Mouse (Mus musculus): ENCODE measurements around the gene Zfp638.
A peak's percentile ranks its signal among the peaks of the same experiment; 100 is the strongest.
"Not testable (repeated sequence)": the region's sequence is repeated elsewhere in the genome, so short reads cannot be mapped to it uniquely, and the experiment has no call there.

Gene Zfp638

DNA sequence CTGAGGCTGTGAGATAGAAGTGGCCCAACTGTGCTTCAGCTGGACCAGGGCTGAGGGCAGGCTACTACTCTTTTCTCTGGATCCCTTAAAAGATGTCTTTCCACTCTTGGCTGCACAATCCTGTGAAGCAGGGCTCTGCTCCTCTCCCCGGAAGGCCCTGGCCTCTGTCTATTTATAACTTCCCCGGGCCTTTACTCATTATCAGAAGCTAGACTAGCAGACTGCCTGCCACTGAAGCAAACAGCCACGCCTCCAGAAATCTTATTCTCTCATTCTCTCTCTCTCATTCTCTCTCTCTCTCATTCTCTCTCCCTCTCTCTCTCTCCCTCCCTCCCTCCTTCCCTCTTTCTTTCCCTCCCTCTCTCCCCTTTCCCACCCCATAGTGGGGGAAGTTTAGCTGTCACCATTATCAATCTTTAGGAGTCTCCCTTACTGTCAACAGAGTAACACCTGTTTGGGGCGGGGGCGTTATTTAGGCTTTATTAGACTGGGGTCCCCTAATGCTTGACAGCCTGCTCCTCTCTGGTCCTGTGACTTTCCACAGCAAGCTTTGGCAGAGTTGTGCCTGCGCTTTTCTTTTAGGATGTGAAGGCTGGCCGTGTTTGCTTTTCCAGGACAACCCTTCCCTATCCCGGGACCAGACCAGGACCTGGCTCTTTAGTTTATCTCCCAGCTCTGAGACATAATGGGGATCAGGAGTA is 142.4 kb downstream of the Zfp638 start:
- Histone ChIP-seq H3K4me1 (replicated peaks; ENCODE audit: low read depth, low read length) (peaks cover 54% of the 10 kb centered on the region), H3K9me3 (ENCODE audit: low read length) (no peaks in the 10 kb centered on the region), H3K36me3 (ENCODE audit: insufficient read depth, low read length) (no peaks in the 10 kb centered on the region), H3K27me3 (ENCODE audit: insufficient read depth, low read length) (peaks cover 22% of the 10 kb centered on the region), H3K4me3 (replicated peaks; ENCODE audit: low read length) (peak overlapping the region; percentile 74)
- no peak for TF ChIP-seq POU5F1 (IDR thresholded peaks at IDR 0.05; ENCODE audit: borderline replicate concordance, low read length)
- no peak for TF ChIP-seq CTCF (conservative IDR thresholded peaks at IDR 0.05; ENCODE audit: low read length)
- TF ChIP-seq NANOG (IDR thresholded peaks at IDR 0.05; ENCODE audit: borderline replicate concordance, low read length), result no peak

DNA sequence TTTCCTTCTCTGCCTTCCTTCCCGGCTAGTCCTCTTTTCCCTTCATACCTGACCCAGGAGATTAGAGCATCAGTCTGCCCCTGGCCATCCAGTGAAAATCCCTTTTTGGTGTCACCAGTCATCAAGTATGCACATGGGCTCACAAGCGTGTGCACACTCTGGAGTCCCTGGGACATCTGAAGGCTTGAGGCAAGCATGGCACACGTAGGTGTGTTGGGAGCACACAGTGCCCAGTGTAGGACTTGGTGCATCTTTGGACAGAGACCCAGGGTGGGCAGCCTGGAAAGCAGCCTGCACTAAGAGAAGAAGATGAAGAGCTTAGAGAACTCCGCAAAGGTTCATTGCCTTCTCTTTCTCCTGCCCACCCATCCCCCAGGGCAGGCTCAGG is 143.0 kb downstream of the Zfp638 start:
- TF ChIP-seq NANOG (IDR thresholded peaks at IDR 0.05; ENCODE audit: borderline replicate concordance, low read length) (no peak), POU5F1 (IDR thresholded peaks at IDR 0.05; ENCODE audit: borderline replicate concordance, low read length) (no peak), CTCF (conservative IDR thresholded peaks at IDR 0.05; ENCODE audit: low read length) (no peak)

DNA sequence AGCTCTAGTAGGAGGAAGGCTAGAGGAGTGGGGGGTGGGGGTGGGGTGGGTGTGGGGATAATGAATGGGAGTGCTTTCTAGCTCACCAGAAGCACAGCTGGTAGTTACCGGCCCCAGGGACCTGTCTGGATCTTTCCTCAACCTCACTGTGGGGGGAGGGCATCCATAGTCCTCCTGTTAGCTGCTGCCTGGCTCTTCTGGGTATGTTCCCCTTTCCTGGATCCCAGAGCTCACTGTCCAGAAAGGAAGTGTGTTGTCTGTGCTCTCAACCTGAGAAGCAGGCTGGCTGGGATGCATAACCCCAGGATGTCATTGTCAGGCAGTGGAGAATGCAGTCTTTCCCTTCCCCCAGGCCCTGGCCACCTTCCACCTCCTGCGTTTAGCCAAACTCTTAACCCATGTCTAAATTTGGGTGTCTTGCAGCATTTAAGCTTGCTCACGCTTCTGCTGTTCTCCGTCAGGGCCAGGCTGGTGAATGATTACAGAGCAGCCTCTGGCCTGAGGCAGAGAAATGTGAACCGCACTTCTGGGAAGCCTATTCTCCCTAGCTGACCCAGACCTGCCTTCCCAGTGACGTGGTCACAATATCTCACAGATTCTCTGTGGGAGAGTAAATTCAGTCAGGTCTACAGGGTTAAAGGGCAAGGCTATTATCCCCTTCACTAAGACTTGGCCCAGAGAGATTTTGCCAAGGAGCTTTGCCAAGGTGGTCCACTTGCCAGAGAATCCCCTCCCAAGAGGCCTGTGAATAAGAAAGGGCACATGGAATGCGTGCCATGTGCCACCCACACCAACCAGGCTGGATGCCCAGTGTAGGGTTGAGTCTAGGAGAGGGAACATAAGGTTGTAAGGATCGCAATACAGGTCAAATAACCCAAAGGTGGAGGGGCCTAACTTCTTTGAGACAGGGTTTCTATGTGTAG is 143.7 kb downstream of the Zfp638 start:
- Histone ChIP-seq H3K27me3 (ENCODE audit: insufficient read depth, low read length) (peaks cover 22% of the 10 kb centered on the region), H3K9me3 (ENCODE audit: low read length) (no peaks in the 10 kb centered on the region), H3K4me1 (replicated peaks; ENCODE audit: low read depth, low read length) (peaks cover 54% of the 10 kb centered on the region), H3K36me3 (ENCODE audit: insufficient read depth, low read length) (no peaks in the 10 kb centered on the region), H3K4me3 (replicated peaks; ENCODE audit: low read length) (peak overlapping the region; percentile 26)
- TF ChIP-seq CTCF (conservative IDR thresholded peaks at IDR 0.05; ENCODE audit: low read length) (no peak), NANOG (IDR thresholded peaks at IDR 0.05; ENCODE audit: borderline replicate concordance, low read length) (no peak), POU5F1 (IDR thresholded peaks at IDR 0.05; ENCODE audit: borderline replicate concordance, low read length) (no peak)

More for the DNA sequence above, 143.0 kb downstream of the Zfp638 start:
- peaks cover 54% of the 10 kb centered on the region for H3K4me1 ChIP-seq (replicated peaks; ENCODE audit: low read depth, low read length)
- no peaks in the 10 kb centered on the region for H3K9me3 ChIP-seq (ENCODE audit: low read length)
- peaks cover 22% of the 10 kb centered on the region for H3K27me3 ChIP-seq (ENCODE audit: insufficient read depth, low read length)
- peak overlapping the region; percentile 32; the same call in 1 of the 2 replicates for H3K4me3 ChIP-seq (replicated peaks; ENCODE audit: low read length)
- no peaks in the 10 kb centered on the region for H3K36me3 ChIP-seq (ENCODE audit: insufficient read depth, low read length)

DNA sequence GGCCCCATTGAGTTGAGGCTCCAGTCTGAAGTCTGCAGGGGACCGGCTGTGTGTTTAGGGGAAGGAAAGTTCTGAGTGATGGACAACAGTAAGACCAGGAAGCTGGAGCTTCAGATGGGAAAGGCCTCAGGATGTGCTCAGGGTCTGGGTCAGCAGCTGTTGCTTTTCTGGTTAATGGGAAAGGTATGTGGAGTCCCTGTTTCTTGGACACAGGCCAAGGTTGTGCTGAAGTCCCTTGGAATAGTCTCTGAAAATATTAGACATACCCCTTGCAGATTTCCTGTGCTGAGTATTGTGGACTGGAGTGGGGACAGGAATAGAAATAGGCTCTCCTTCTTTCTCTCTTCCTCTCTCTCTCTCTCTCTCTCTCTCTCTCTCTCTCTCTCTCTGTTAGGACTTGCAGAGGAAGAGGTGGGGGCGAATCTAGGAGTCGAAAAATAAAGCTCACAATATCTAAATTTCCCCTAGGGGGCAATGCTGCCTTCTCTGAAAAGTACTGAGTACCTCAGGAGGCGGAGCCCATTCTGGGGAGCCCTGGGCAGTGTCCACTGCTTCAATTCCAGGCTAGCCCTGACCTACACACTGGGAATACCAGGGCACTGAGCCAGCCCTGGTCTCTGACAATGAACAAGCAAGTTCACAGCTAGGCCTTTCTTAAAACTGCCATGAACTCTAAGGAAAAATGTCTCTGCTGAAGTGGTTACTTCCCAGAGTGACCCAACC is 148.2 kb downstream of the Zfp638 start:
- H3K27me3 ChIP-seq (ENCODE audit: insufficient read depth, low read length), result peaks cover 22% of the 10 kb centered on the region
- not testable (repeated sequence) for H3K36me3 ChIP-seq (ENCODE audit: insufficient read depth, low read length); H3K9me3 ChIP-seq (ENCODE audit: low read length); H3K4me3 ChIP-seq (replicated peaks; ENCODE audit: low read length)
- H3K4me1 ChIP-seq (replicated peaks; ENCODE audit: low read depth, low read length), result peaks cover 68% of the 10 kb centered on the region
- TF ChIP-seq CTCF (conservative IDR thresholded peaks at IDR 0.05; ENCODE audit: low read length), result 0 out of 2 replicates have a peak, but pooled peaks have one; percentile 12

DNA sequence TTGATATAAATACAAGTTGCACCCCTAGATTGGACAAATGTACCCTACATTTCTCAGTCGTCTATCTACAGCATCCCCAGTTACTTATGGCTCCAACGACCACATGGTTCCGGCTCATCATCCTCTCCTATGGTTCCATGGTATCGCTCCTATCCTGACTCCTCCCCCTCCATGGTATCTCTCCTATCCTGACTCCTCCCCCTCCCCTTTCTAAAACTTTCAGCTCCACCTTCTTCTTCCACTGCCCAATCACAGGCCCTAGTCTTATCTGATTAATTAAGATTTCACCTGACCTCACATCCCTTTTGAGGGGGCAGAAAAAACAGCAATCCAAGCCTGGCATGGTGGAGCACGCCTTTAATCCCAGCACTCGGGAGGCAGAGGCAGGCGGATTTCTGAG is 149.9 kb downstream of the Zfp638 start:
- Histone ChIP-seq H3K36me3 (ENCODE audit: insufficient read depth, low read length) (no peaks in the 10 kb centered on the region), H3K4me3 (replicated peaks; ENCODE audit: low read length) (no peak overlapping the region), H3K9me3 (ENCODE audit: low read length) (no peaks in the 10 kb centered on the region), H3K27me3 (ENCODE audit: insufficient read depth, low read length) (peaks cover 38% of the 10 kb centered on the region), H3K4me1 (replicated peaks; ENCODE audit: low read depth, low read length) (peaks cover 56% of the 10 kb centered on the region)
- TF ChIP-seq POU5F1 (IDR thresholded peaks at IDR 0.05; ENCODE audit: borderline replicate concordance, low read length) (no peak), CTCF (conservative IDR thresholded peaks at IDR 0.05; ENCODE audit: low read length) (no peak), NANOG (IDR thresholded peaks at IDR 0.05; ENCODE audit: borderline replicate concordance, low read length) (no peak)

DNA sequence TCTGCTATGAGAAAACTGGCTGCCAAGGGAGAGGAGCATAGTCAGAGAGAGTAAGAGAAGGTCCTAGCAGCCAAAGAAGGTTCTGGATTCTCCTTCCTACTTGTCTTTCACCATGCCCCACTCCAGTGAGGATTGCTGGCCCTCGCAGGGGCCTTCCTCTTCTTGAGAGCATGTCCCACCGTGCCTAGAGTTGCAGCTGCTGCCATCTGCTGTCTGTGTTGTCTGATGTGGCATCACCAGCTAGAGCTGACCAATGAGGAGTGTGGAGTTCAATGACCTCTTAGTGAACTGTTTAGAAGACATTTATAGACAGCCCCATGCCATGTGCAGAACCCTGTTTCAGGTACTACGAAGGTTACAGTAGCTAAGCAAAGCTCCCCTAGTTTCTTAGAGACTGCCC is 150.5 kb downstream of the Zfp638 start:
- Histone ChIP-seq H3K9me3 (ENCODE audit: low read length) (no peaks in the 10 kb centered on the region), H3K27me3 (ENCODE audit: insufficient read depth, low read length) (peaks cover 38% of the 10 kb centered on the region), H3K4me3 (replicated peaks; ENCODE audit: low read length) (no peak overlapping the region), H3K4me1 (replicated peaks; ENCODE audit: low read depth, low read length) (peaks cover 53% of the 10 kb centered on the region), H3K36me3 (ENCODE audit: insufficient read depth, low read length) (no peaks in the 10 kb centered on the region)
- TF ChIP-seq POU5F1 (IDR thresholded peaks at IDR 0.05; ENCODE audit: borderline replicate concordance, low read length) (no peak), NANOG (IDR thresholded peaks at IDR 0.05; ENCODE audit: borderline replicate concordance, low read length) (no peak), CTCF (conservative IDR thresholded peaks at IDR 0.05; ENCODE audit: low read length) (no peak)

DNA sequence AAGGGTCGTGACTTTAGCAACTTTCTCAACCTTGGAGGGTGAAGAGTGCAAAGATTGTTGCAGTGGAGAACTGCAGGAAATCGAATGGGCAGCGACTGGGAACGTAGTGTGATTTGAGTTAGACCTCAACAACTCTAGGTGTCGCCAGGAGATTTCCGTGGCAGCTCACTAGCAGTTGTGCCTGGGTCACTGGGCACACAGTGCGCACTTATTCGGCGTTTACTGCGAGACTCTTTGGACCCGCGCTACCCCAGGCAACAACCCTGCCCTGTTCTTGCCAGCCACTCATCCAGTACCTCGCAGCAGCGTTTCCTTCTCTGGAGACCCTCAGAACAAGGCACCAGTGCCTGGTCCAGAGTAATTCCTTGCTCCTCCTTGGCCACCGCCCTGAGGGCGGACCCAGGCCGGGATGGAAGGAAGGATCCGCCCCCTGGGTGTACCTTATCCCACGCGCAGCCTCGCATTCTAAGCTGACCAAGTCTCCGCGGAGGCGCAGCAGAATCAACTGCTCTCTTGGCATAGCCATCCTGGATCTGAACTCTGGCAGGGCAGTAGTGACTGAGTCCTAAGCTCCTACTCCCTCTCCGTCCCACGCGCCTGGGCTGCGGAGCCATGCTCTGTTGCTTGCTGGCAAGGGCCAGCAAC is 152.1 kb downstream of the Zfp638 start:
- peaks cover 44% of the 10 kb centered on the region for H3K4me1 ChIP-seq (replicated peaks; ENCODE audit: low read depth, low read length)
- peak overlapping the region; percentile 76 for H3K4me3 ChIP-seq (replicated peaks; ENCODE audit: low read length)
- no peaks in the 10 kb centered on the region for H3K9me3 ChIP-seq (ENCODE audit: low read length)
- TF ChIP-seq NANOG (IDR thresholded peaks at IDR 0.05; ENCODE audit: borderline replicate concordance, low read length) (no peak), CTCF (conservative IDR thresholded peaks at IDR 0.05; ENCODE audit: low read length) (no peak), POU5F1 (IDR thresholded peaks at IDR 0.05; ENCODE audit: borderline replicate concordance, low read length) (no peak)
- no peaks in the 10 kb centered on the region for H3K36me3 ChIP-seq (ENCODE audit: insufficient read depth, low read length)
- peaks cover 38% of the 10 kb centered on the region for H3K27me3 ChIP-seq (ENCODE audit: insufficient read depth, low read length)

Data from E14TG2a.4 (cell line).